Mouse (Mus musculus) right cerebral cortex, postnatal 10 days (tissue): ENCODE results near the gene Ankrd34a.

Experiments used
- DNase-seq, 2 experiments: peaks; one replicate each; pipeline ENCODE4 v3.0.0; 2021; ENCODE audit warnings: low spot score in 2 of 2

Ankrd34a gene

GRCm38 (mm10) chr3:96563267-96563666 is 33.2 kb upstream of the Ankrd34a start:
- DNase-seq: no peak

- DNase-seq: no peak
These were observed 32.4 kb upstream of the Ankrd34a start for GRCm38 (mm10) chr3:96563911-96564632.

- DNase-seq: no peak
These were observed 31.8 kb upstream of the Ankrd34a start for GRCm38 (mm10) chr3:96564633-96565032.

GRCm38 (mm10) chr3:96565105-96565504 is 31.3 kb upstream of the Ankrd34a start:
- no peak for DNase-seq

- no peak for DNase-seq
These were observed 29.6 kb upstream of the Ankrd34a start for GRCm38 (mm10) chr3:96566661-96567450.

- no peak for DNase-seq
These were observed 27.8 kb upstream of the Ankrd34a start for GRCm38 (mm10) chr3:96568605-96569004.

- DNase-seq: no peak
These were observed 26.9 kb upstream of the Ankrd34a start for GRCm38 (mm10) chr3:96569506-96569905.

- no peak for DNase-seq
These were observed 26.4 kb upstream of the Ankrd34a start for GRCm38 (mm10) chr3:96569966-96570605.

GRCm38 (mm10) chr3:96570643-96571042 is 25.8 kb upstream of the Ankrd34a start:
- DNase-seq: no peak

GRCm38 (mm10) chr3:96571336-96571735 is 25.1 kb upstream of the Ankrd34a start:
- no peak for DNase-seq

- DNase-seq: no peak
These were observed 24.3 kb upstream of the Ankrd34a start for GRCm38 (mm10) chr3:96571896-96572698.

GRCm38 (mm10) chr3:96573611-96574511 is 22.6 kb upstream of the Ankrd34a start:
- DNase-seq: no peak

GRCm38 (mm10) chr3:96575272-96575984 is 21.0 kb upstream of the Ankrd34a start:
- no peak for DNase-seq

- no peak for DNase-seq
These were observed 20.3 kb upstream of the Ankrd34a start for GRCm38 (mm10) chr3:96576005-96576658.

GRCm38 (mm10) chr3:96576690-96577541 is 19.5 kb upstream of the Ankrd34a start, which contains the start of gene Gm16253:
TSS of gene Gm16253 (plus strand) at chr3:96576984.
- DNase-seq: peak; percentile 93 to 97

- DNase-seq: no peak
These were observed 18.9 kb upstream of the Ankrd34a start for GRCm38 (mm10) chr3:96577566-96577965.

- DNase-seq: no peak
These were observed 17.7 kb upstream of the Ankrd34a start for GRCm38 (mm10) chr3:96578561-96579238.

- no peak for DNase-seq
These were observed 17.1 kb upstream of the Ankrd34a start for GRCm38 (mm10) chr3:96579239-96579750.
